Mouse (Mus musculus) forebrain, embryonic 13.5 days (tissue): Measurements from ENCODE around the gene Mogat1. TPM values are rescaled to one million over a fixed set of nuclear protein-coding genes. Genes with fewer than 3 reads are reported as not detected.

ENCODE experiments used
- ATAC-seq: fragments of 200-750 bp; cut with Nextera tagmentation; 2 replicates; pipeline ENCODE4 v1.8.0; 2017
- H3K27ac ChIP-seq: fragments of 300-500 bp; sonication (generic); 2 replicates; pipeline ENCODE4 v1.5.1; 2015; ENCODE audit warnings: inconsistent platforms, mild to moderate bottlenecking, moderate library complexity
- H3K27me3 ChIP-seq: fragments of 300-500 bp; sonication (generic); 2 replicates; pipeline ENCODE4 v1.6.1; 2015; ENCODE audit warnings: mild to moderate bottlenecking, inconsistent platforms
- H3K36me3 ChIP-seq: fragments of 300-500 bp; sonication (generic); 2 replicates; pipeline ENCODE4 v1.6.1; 2015; ENCODE audit warnings: mild to moderate bottlenecking, inconsistent platforms; ENCODE audit not compliant: poor library complexity, severe bottlenecking
- H3K4me1 ChIP-seq: fragments of 300-500 bp; sonication (generic); 2 replicates; pipeline ENCODE4 v1.6.1; 2015; ENCODE audit warnings: inconsistent platforms
- H3K4me2 ChIP-seq: fragments of 300-500 bp; sonication (generic); 2 replicates; pipeline ENCODE4 v1.6.1; 2015; ENCODE audit warnings: inconsistent platforms, mild to moderate bottlenecking, moderate library complexity
- H3K4me3 ChIP-seq: fragments of 300-500 bp; sonication (generic); 2 replicates; pipeline ENCODE4 v1.5.1; 2015; ENCODE audit warnings: mild to moderate bottlenecking, inconsistent platforms
- H3K9ac ChIP-seq: fragments of 300-500 bp; sonication (generic); 2 replicates; pipeline ENCODE4 v1.6.1; 2015; ENCODE audit warnings: mild to moderate bottlenecking, inconsistent platforms
- H3K9me3 ChIP-seq: fragments of 300-500 bp; sonication (generic); replicated peaks from 2 replicates; pipeline ENCODE4 v1.6.1; 2016; ENCODE audit warnings: inconsistent platforms
- WGBS: fragments of 180-500 bp; shearing (Covaris S2); methylation state at CpG from one replicate; pipeline ENCODE4 v1.1.7; 2015; 5-methylcytosine and 5-hydroxymethylcytosine counted together
- polyA plus RNA-seq: library from polyadenylated mRNA; unstranded; fragments of >200 nt; fragmentation: Nextera tagmentation; extraction: Ambion mirVana; gene quantifications from 2 replicates; pipeline ENCODE4 v1.2.1, GENCODE M21; 2015

Gene Mogat1
- polyA plus RNA-seq, 1 experiment from 2014 or later = 0.21 TPM

GRCm38 (mm10) chr1:78512756-78513155, 2.0 kb downstream of the Mogat1 start:
- no peak overlapping the region for H3K9ac ChIP-seq
- ATAC-seq = no peak
- no peak overlapping the region for H3K4me2 ChIP-seq
- H3K36me3 ChIP-seq = no peaks in the 10 kb centered on the region
- H3K4me1 ChIP-seq = peaks cover 7% of the 10 kb centered on the region
- H3K4me3 ChIP-seq = no peak overlapping the region
- peaks cover 11% of the 10 kb centered on the region; the same call in 1 of the 2 replicates for H3K27me3 ChIP-seq
- 80% methylated on average over 8 of the region's 8 CpGs for WGBS
- no peak overlapping the region for H3K27ac ChIP-seq
- no peaks in the 10 kb centered on the region for H3K9me3 ChIP-seq

DNA sequence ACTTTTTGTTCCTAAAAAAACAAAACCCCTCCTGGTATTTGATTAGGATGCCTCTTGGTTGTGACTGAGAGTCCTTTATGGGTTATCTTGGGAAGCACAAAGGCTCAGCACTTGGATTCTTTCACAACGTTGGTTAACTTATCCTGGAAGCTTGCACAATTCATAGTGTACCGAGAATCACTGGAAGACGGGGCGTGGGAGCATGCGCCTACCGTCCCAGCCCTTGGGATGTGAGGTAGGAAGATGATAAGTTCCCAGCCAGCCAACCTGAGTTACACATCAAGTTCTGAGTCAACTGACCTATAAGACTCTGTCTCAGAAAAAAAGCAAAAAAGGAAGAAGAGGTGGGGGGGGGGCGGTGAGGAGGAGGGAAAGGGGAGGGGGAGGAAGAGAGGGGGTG, 8.1 kb downstream of the Mogat1 start:
- no peaks in the 10 kb centered on the region for H3K27me3 ChIP-seq
- H3K4me1 ChIP-seq = no peaks in the 10 kb centered on the region
- H3K4me3 ChIP-seq = no peak overlapping the region
- no peak for ATAC-seq
- no peaks in the 10 kb centered on the region for H3K36me3 ChIP-seq
- H3K9ac ChIP-seq = no peak overlapping the region
- no peak overlapping the region for H3K4me2 ChIP-seq
- no peak overlapping the region for H3K27ac ChIP-seq
- H3K9me3 ChIP-seq = no peaks in the 10 kb centered on the region
- WGBS = 81% methylated on average over 7 of the region's 7 CpGs

GRCm38 (mm10) chr1:78525189-78525886, 14.5 kb downstream of the Mogat1 start:
- Histone ChIP-seq H3K36me3 (no peaks in the 10 kb centered on the region), H3K4me2 (no peak overlapping the region), H3K27ac (no peak overlapping the region), H3K9ac (no peak overlapping the region), H3K4me3 (no peak overlapping the region), H3K27me3 (no peaks in the 10 kb centered on the region), H3K4me1 (no peaks in the 10 kb centered on the region), H3K9me3 (no peaks in the 10 kb centered on the region)
- ATAC-seq = no peak
- WGBS = 52% methylated on average over 23 of the region's 23 CpGs

- Histone ChIP-seq H3K36me3 (no peaks in the 10 kb centered on the region), H3K4me2 (no peak overlapping the region), H3K9me3 (no peaks in the 10 kb centered on the region), H3K27ac (no peak overlapping the region), H3K27me3 (no peaks in the 10 kb centered on the region), H3K4me3 (no peak overlapping the region), H3K9ac (no peak overlapping the region), H3K4me1 (no peaks in the 10 kb centered on the region)
- ATAC-seq = no peak
- WGBS = 91% methylated on average over 3 of the region's 3 CpGs
Measured at GRCm38 (mm10) chr1:78528356-78528755, 17.6 kb downstream of the Mogat1 start.

DNA sequence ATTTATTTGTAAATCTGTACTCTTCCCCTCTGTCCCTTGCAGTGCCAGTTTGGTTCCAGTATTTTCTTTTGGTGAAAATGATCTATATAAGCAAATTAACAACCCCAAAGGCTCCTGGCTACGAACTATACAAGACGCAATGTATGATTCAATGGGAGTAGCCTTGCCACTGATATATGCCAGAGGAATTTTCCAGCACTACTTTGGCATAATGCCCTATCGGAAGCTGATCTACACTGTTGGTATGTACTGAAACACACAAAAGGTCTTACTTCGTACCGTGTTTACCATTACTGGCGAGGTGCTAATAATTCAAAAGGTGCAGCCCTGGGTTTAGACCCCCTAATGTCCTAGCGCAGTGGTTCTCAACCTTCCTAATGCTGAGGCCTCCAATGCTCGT, 18.2 kb downstream of the Mogat1 start:
- H3K27me3 ChIP-seq = no peaks in the 10 kb centered on the region
- no peak overlapping the region for H3K27ac ChIP-seq
- no peak overlapping the region for H3K9ac ChIP-seq
- H3K4me1 ChIP-seq = no peaks in the 10 kb centered on the region
- H3K9me3 ChIP-seq = no peaks in the 10 kb centered on the region
- H3K4me3 ChIP-seq = no peak overlapping the region
- WGBS = 87% methylated on average over 8 of the region's 8 CpGs
- no peak overlapping the region for H3K4me2 ChIP-seq
- H3K36me3 ChIP-seq = no peaks in the 10 kb centered on the region
- ATAC-seq = no peak

DNA sequence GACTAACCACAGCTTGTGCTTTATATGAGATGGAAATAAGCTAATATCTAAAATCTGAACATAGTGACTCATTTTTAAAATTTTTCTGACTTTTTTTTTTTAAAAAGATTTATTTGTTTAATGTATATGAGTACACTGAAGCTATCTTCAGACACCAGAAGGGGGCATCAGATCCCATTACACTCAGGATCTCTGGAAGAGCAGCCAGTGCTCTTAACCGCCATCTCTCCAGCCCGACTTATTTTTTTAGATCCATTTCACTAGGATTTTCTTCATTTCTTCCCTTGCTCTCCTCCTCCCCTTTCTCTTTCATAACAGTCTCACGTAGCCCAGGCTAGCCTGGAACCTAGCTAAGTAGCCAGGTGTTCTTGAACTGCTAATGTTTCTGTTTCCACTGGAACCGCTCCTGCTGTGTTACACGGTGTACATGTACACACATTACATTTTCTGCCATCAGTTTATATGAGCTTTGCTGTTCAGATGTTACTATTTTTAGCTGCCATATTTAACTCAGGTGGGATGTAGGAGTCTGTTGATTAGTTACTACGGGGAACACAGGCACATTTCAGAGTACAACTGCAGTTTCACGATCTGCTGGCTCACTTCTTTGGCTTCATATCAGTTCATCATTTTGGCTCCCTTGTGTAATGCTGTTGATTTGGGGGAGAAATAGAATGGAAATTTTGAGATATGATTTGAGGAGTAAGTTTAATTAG, 19.9 kb downstream of the Mogat1 start:
- no peak overlapping the region for H3K9ac ChIP-seq
- no peak overlapping the region for H3K27ac ChIP-seq
- H3K36me3 ChIP-seq = no peaks in the 10 kb centered on the region
- H3K9me3 ChIP-seq = no peaks in the 10 kb centered on the region
- no peaks in the 10 kb centered on the region for H3K27me3 ChIP-seq
- no peak overlapping the region for H3K4me2 ChIP-seq
- WGBS = 82% methylated on average over 7 of the region's 7 CpGs
- no peaks in the 10 kb centered on the region for H3K4me1 ChIP-seq
- H3K4me3 ChIP-seq = no peak overlapping the region
- ATAC-seq = no peak

GRCm38 (mm10) chr1:78532184-78532800, 21.5 kb downstream of the Mogat1 start:
- H3K36me3 ChIP-seq = no peaks in the 10 kb centered on the region
- WGBS = 88% methylated on average over 15 of the region's 15 CpGs
- no peak overlapping the region for H3K9ac ChIP-seq
- H3K4me3 ChIP-seq = no peak overlapping the region
- H3K27me3 ChIP-seq = no peaks in the 10 kb centered on the region
- peaks cover 1% of the 10 kb centered on the region for H3K4me1 ChIP-seq
- H3K27ac ChIP-seq = no peak overlapping the region
- ATAC-seq = no peak
- H3K9me3 ChIP-seq = no peaks in the 10 kb centered on the region
- H3K4me2 ChIP-seq = no peak overlapping the region

- 95% methylated on average over 9 of the region's 9 CpGs for WGBS
- H3K4me2 ChIP-seq = no peak overlapping the region
- H3K9me3 ChIP-seq = no peaks in the 10 kb centered on the region
- ATAC-seq = no peak
- H3K36me3 ChIP-seq = no peaks in the 10 kb centered on the region
- peaks cover 8% of the 10 kb centered on the region for H3K4me1 ChIP-seq
- no peak overlapping the region for H3K27ac ChIP-seq
- no peak overlapping the region for H3K9ac ChIP-seq
- H3K4me3 ChIP-seq = no peak overlapping the region
- H3K27me3 ChIP-seq = no peaks in the 10 kb centered on the region
Measured at GRCm38 (mm10) chr1:78534428-78535150, 23.8 kb downstream of the Mogat1 start.

DNA sequence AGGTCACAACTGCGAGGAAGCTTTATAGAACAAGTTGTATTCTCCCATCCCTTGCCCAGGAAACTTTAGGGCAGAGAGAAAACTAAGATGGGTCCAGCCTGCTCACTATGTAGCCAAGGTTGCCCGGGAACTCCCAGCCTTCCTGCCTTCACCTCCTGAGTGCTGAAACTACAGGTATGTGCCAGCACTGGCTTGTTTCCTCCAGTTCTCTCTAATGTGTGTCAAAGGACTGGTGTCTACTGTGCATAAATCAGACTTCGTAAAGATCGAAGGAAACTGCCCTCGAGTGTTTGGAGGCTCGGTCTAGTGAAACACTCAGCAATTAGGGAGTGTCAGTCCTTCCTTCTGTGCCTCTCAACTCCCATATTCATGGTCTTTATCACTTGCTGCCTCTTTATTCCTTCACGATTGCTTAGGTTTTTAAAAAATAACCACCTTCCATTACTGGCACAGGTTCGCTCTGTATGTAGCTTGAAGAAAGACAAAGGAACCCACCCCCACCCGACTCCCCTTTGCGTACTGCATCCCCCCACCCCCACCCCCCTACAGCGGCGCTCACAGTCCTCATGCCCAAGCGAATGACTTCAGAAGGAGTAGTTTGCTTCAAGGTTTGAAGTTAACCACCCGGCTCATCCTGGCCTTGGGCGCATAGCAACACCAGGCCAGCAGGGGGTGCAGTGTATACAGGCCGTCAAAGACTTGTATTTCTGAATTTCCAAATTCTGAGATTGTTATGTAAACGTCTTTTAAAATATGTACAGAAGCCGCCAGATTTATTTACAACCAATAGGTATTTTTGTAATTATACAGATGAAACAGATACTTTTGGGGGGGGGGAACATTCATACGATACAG, 25.7 kb downstream of the Mogat1 start:
- peak; percentile 64; the same call in 1 of the 2 replicates for ATAC-seq
- Histone ChIP-seq H3K9ac (no peak overlapping the region), H3K36me3 (no peaks in the 10 kb centered on the region), H3K27ac (no peak overlapping the region), H3K4me1 (peaks cover 8% of the 10 kb centered on the region), H3K27me3 (no peaks in the 10 kb centered on the region), H3K4me2 (peak overlapping the region; percentile 57), H3K4me3 (no peak overlapping the region), H3K9me3 (no peaks in the 10 kb centered on the region)
- WGBS = 39% methylated on average over 19 of the region's 19 CpGs

DNA sequence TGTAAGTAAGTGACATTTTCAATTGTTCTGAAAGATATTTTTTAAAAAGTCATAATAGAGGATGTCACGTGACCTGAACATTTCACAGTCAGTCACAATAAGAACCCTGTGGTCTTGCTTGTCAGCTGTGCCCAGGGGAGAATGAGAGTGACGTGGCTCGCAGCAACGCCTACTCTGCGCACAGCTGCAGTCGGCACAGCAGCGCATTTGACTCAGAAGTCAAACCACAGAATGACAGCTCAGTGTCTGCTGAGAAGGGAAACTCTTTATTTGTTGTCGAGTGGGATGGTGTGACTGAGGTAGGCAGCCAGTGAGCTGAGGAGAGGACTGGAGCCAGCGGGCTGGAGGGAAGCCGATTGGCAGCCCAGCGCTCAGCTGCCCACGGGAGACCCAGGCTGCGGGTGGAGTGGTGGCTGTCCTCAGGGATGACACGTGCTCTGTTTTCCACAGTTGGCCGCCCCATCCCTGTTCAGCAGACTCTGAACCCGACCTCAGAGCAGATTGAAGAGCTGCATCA, 26.8 kb downstream of the Mogat1 start:
- Histone ChIP-seq H3K4me1 (peaks cover 8% of the 10 kb centered on the region), H3K4me2 (peak overlapping the region; percentile 57), H3K4me3 (peak overlapping the region; percentile 28), H3K36me3 (no peaks in the 10 kb centered on the region), H3K27ac (peak overlapping the region; percentile 40), H3K9ac (peak overlapping the region; percentile 40), H3K27me3 (no peaks in the 10 kb centered on the region), H3K9me3 (no peaks in the 10 kb centered on the region)
- peak; percentile 91 for ATAC-seq
- WGBS = 36% methylated on average over 16 of the region's 16 CpGs

GRCm38 (mm10) chr1:78538396-78538795, 27.6 kb downstream of the Mogat1 start:
- Histone ChIP-seq H3K4me1 (peaks cover 8% of the 10 kb centered on the region), H3K4me2 (no peak overlapping the region), H3K36me3 (no peaks in the 10 kb centered on the region), H3K9me3 (no peaks in the 10 kb centered on the region), H3K9ac (no peak overlapping the region), H3K27ac (no peak overlapping the region), H3K27me3 (no peaks in the 10 kb centered on the region), H3K4me3 (no peak overlapping the region)
- no peak for ATAC-seq
- WGBS = 59% methylated on average over 5 of the region's 5 CpGs
